Mouse (Mus musculus) liver, postnatal 0 days (tissue): ENCODE measurements around the gene Sgta.

Experiments used
- CTCF ChIP-seq: sonication (generic); IDR thresholded peaks from 2 replicates; pipeline ENCODE4 v1.5.1; 2016; ENCODE audit warnings: antibody characterized with exemption, low read depth
- EP300 ChIP-seq: IDR thresholded peaks from 2 replicates; pipeline ENCODE4 v1.6.1; 2016; ENCODE audit warnings: antibody characterized with exemption, low read depth, mild to moderate bottlenecking

GRCm38 (mm10) chr10:81055169-81055568 lies 4.8 kb downstream of the Sgta start:
- TF ChIP-seq EP300 (no peak), CTCF (no peak)
